Comparison of ENCODE assay signal across 8 mouse cellular contexts in genomic region chr4:121052454-121053323, GRCm38 (mm10). TPM values are rescaled to one million over a fixed set of nuclear protein-coding genes. Genes with fewer than 3 reads are reported as not detected.
DNase-seq lines count a peak whose midpoint lies in the region; ATAC-seq and TF ChIP-seq lines count a peak whose summit lies in the region.

No protein-coding gene starts in this region.

- TF ChIP-seq EP300 in stomach, postnatal 0 days (optimal IDR thresholded peaks at IDR 0.05): no peak

- peak overlapping the region; percentile 26 for H3K4me2 ChIP-seq in stomach, embryonic 14.5 days (replicated peaks; ENCODE audit: low read depth, low read length)
- no peak overlapping the region for H3K4me2 ChIP-seq in stomach, postnatal 0 days (replicated peaks; ENCODE audit: low read depth)
- H3K4me2 ChIP-seq in limb, embryonic 11.5 days (ENCODE audit: low read depth, severe bottlenecking): peak overlapping the region; percentile 27

- DNase-seq in cerebellum, postnatal 4 days (ENCODE audit: low spot score in 2 of 2): no peak
- no peak for DNase-seq in stomach, postnatal 0 days (ENCODE audit: low spot score)
- DNase-seq in limb, embryonic 11.5 days (ENCODE audit: low spot score): peak; percentile 26
- DNase-seq in layer of hippocampus, adult 8-10 months (ENCODE audit: low spot score in 2 of 2): no peak
- no peak for DNase-seq in frontal cortex, postnatal 10 days (ENCODE audit: low spot score in 2 of 2)

- no peaks in the 10 kb centered on the region for H3K9me3 ChIP-seq in stomach, embryonic 14.5 days (ENCODE audit: control insufficient read depth, low read depth, low read length)
- H3K9me3 ChIP-seq in stomach, postnatal 0 days (ENCODE audit: control insufficient read depth, low read length): no peaks in the 10 kb centered on the region
- H3K9me3 ChIP-seq in limb, embryonic 11.5 days (ENCODE audit: control insufficient read depth, low read length): no peaks in the 10 kb centered on the region

- H3K27me3 ChIP-seq in stomach, embryonic 14.5 days (ENCODE audit: control insufficient read depth, insufficient read depth, low read length): no peaks in the 10 kb centered on the region
- H3K27me3 ChIP-seq in stomach, postnatal 0 days (ENCODE audit: control insufficient read depth, insufficient read depth, low read length): no peaks in the 10 kb centered on the region
- H3K27me3 ChIP-seq in limb, embryonic 11.5 days (ENCODE audit: control insufficient read depth, insufficient read depth, low read length): peaks cover 6% of the 10 kb centered on the region; the same call in 1 of the 2 replicates

- H3K27ac ChIP-seq in stomach, embryonic 14.5 days (ENCODE audit: low read length): no peak overlapping the region
- H3K27ac ChIP-seq in stomach, postnatal 0 days (replicated peaks): no peak overlapping the region
- H3K27ac ChIP-seq in limb, embryonic 11.5 days (replicated peaks; ENCODE audit: low read depth, low read length): no peak overlapping the region

- H3K9ac ChIP-seq in stomach, embryonic 14.5 days (replicated peaks; ENCODE audit: low read depth, low read length): no peak overlapping the region
- H3K9ac ChIP-seq in stomach, postnatal 0 days (ENCODE audit: low read length): no peak overlapping the region
- peak overlapping the region; percentile 27; the same call in 1 of the 2 replicates for H3K9ac ChIP-seq in limb, embryonic 11.5 days (ENCODE audit: low read length)

- no peaks in the 10 kb centered on the region for H3K4me1 ChIP-seq in stomach, embryonic 14.5 days (ENCODE audit: control insufficient read depth, insufficient read depth, low read length)
- H3K4me1 ChIP-seq in stomach, postnatal 0 days (replicated peaks; ENCODE audit: control insufficient read depth, insufficient read depth): no peaks in the 10 kb centered on the region
- 0 out of 2 replicates have a peak, but pooled peaks cover 3% of the 10 kb centered on the region for H3K4me1 ChIP-seq in limb, embryonic 11.5 days (ENCODE audit: control insufficient read depth, insufficient read depth, low read length)

- 14% methylated on average over 35 of the region's 35 CpGs for WGBS in stomach, embryonic 14.5 days
- WGBS in stomach, postnatal 0 days: 23% methylated on average over 35 of the region's 35 CpGs
- WGBS in limb, embryonic 11.5 days: 10% methylated on average over 34 of the region's 35 CpGs

- H3K4me3 ChIP-seq in stomach, embryonic 14.5 days (ENCODE audit: low read depth, low read length): 0 out of 2 replicates have a peak overlapping the region, but pooled peaks have one; percentile 3
- H3K4me3 ChIP-seq in stomach, postnatal 0 days (ENCODE audit: low read depth, low read length): no peak overlapping the region
- H3K4me3 ChIP-seq in limb, embryonic 11.5 days (ENCODE audit: low read depth, low read length): peak overlapping the region; percentile 16; the same call in 1 of the 2 replicates

- ATAC-seq in cerebellum, adult (ENCODE audit: insufficient number of reproducible peaks, low FRiP score, low TSS enrichment): peak; percentile 89
- no peak for ATAC-seq in stomach, embryonic 14.5 days (ENCODE audit: insufficient number of reproducible peaks, insufficient read depth, low FRiP score, low read depth)
- ATAC-seq in stomach, postnatal 0 days (ENCODE audit: low FRiP score, low TSS enrichment): no peak
- ATAC-seq in limb, embryonic 11.5 days (ENCODE audit: insufficient number of reproducible peaks, low FRiP score, low TSS enrichment, low read depth): peak; percentile 14; the same call in 1 of the 2 replicates
- no peak for ATAC-seq in megakaryocyte progenitor cell, adult 5-6 weeks (replicated peaks; ENCODE audit: poor library complexity)

- TF ChIP-seq CTCF in stomach, postnatal 0 days (IDR thresholded peaks at IDR 0.05; ENCODE audit: low read depth): no peak

- no peaks in the 10 kb centered on the region for H3K36me3 ChIP-seq in stomach, embryonic 14.5 days (ENCODE audit: control insufficient read depth, insufficient read depth, low read length)
- no peaks in the 10 kb centered on the region for H3K36me3 ChIP-seq in stomach, postnatal 0 days (ENCODE audit: control insufficient read depth, insufficient read depth, low read length)
- H3K36me3 ChIP-seq in limb, embryonic 11.5 days (ENCODE audit: control insufficient read depth, insufficient read depth, low read length): no peaks in the 10 kb centered on the region

RNA-seq across cellular contexts. Expression of gene Col9a2, which starts 13.5 kb away (rescaled TPM):
- 8.1 and 9.9 TPM in 2 replicates for polyA plus RNA-seq in stomach, embryonic 14.5 days (2014; fragmentation: Nextera tagmentation; extraction: Ambion mirVana)
- 5.7 and 7.6 TPM in 2 replicates for polyA plus RNA-seq in stomach, postnatal 0 days (2015; fragmentation: Nextera tagmentation; extraction: Ambion mirVana)
- 16.7 and 20.0 TPM in 2 replicates for polyA plus RNA-seq in limb, embryonic 11.5 days (2014; fragmentation: Nextera tagmentation; extraction: Ambion mirVana)
- total RNA-seq in megakaryocyte progenitor cell, adult 5-6 weeks (2015): not detected in 2 replicates
- total RNA-seq in megakaryocyte progenitor cell, adult 5-6 weeks (2017): not detected in 2 replicates
- total RNA-seq in layer of hippocampus, adult 8-10 months (2022): 1 to 10 TPM; 4.1 to 5.7 (median 5.0) TPM

RNA-seq across cellular contexts. Expression of gene Smap2, which starts 35.6 kb away (rescaled TPM):
- 15.2 and 16.8 TPM in 2 replicates for polyA plus RNA-seq in stomach, embryonic 14.5 days (2014; fragmentation: Nextera tagmentation; extraction: Ambion mirVana)
- polyA plus RNA-seq in stomach, postnatal 0 days (2015; fragmentation: Nextera tagmentation; extraction: Ambion mirVana): 16.1 and 17.3 TPM in 2 replicates
- 14.3 and 16.0 TPM in 2 replicates for polyA plus RNA-seq in limb, embryonic 11.5 days (2014; fragmentation: Nextera tagmentation; extraction: Ambion mirVana)
- 46.0 and 53.8 TPM in 2 replicates for total RNA-seq in megakaryocyte progenitor cell, adult 5-6 weeks (2015)
- total RNA-seq in megakaryocyte progenitor cell, adult 5-6 weeks (2017): 21.9 and 26.8 TPM in 2 replicates
- 100 to 1,000 TPM; 151 to 166 (median 157) TPM for total RNA-seq in layer of hippocampus, adult 8-10 months (2022)

RNA-seq across cellular contexts. Expression of gene Zmpste24, which starts 45.4 kb away (rescaled TPM):
- 25.2 and 26.2 TPM in 2 replicates for polyA plus RNA-seq in stomach, embryonic 14.5 days (2014; fragmentation: Nextera tagmentation; extraction: Ambion mirVana)
- polyA plus RNA-seq in stomach, postnatal 0 days (2015; fragmentation: Nextera tagmentation; extraction: Ambion mirVana): 21.6 and 22.7 TPM in 2 replicates
- polyA plus RNA-seq in limb, embryonic 11.5 days (2014; fragmentation: Nextera tagmentation; extraction: Ambion mirVana): 17.8 and 21.3 TPM in 2 replicates
- total RNA-seq in megakaryocyte progenitor cell, adult 5-6 weeks (2015): 67.2 and 71.8 TPM in 2 replicates
- total RNA-seq in megakaryocyte progenitor cell, adult 5-6 weeks (2017): 67.1 and 70.9 TPM in 2 replicates
- total RNA-seq in layer of hippocampus, adult 8-10 months (2022): 10 to 100 TPM; 23.9 to 28.4 (median 26.8) TPM

RNA-seq across cellular contexts. Expression of gene Tmco2, which starts 56.3 kb away (rescaled TPM):
- polyA plus RNA-seq in stomach, embryonic 14.5 days (2014; fragmentation: Nextera tagmentation; extraction: Ambion mirVana): not detected in 2 replicates
- not detected in 2 replicates for polyA plus RNA-seq in stomach, postnatal 0 days (2015; fragmentation: Nextera tagmentation; extraction: Ambion mirVana)
- polyA plus RNA-seq in limb, embryonic 11.5 days (2014; fragmentation: Nextera tagmentation; extraction: Ambion mirVana): not detected in 2 replicates
- not detected in 2 replicates for total RNA-seq in megakaryocyte progenitor cell, adult 5-6 weeks (2015)
- total RNA-seq in megakaryocyte progenitor cell, adult 5-6 weeks (2017): not detected in 2 replicates
- not detected for total RNA-seq in layer of hippocampus, adult 8-10 months (2022)

Comparison
In these comparisons a context has a peak if more than half of its experiments do, and no peak if none do; other contexts are left out.
1. ATAC-seq: peak in cerebellum, adult (single experiment) and limb, embryonic 11.5 days (single experiment); none in stomach, embryonic 14.5 days (single experiment), stomach, postnatal 0 days (single experiment) and megakaryocyte progenitor cell, adult 5-6 weeks (single experiment).